Mouse (Mus musculus): Measurements from ENCODE around the gene H2-DMa. TPM values are rescaled to one million over a fixed set of nuclear protein-coding genes. Genes with fewer than 3 reads are reported as not detected.

H2-DMa gene
- polyA plus RNA-seq, 1 experiment: 10.5 TPM

DNA sequence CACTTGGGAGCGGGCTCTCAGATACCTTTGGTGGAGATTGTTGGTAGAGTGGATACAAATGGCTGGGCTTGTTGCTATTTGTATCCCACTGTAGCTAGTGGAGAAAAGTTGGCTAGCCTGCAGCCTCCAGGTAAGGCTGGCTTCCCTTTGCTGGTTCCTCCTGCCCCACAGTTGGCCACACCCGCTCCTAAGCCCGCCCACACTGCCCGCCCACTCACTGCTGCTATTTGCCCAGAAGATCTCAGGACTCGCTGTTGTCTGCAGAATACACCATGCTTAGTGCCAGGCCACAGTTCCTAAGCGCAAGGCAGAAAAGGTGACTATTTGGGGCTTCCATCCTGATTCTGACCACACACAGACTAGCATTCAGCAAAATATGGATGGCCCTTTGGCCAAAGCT is 8.1 kb downstream of the H2-DMa start:
- H3K27ac ChIP-seq (replicated peaks; ENCODE audit: low read depth, low read length): 0 out of 2 replicates have a peak overlapping the region, but pooled peaks have one; percentile 13
- H3K4me3 ChIP-seq (ENCODE audit: insufficient read depth, low read depth, low read length): no peak overlapping the region
- peaks cover 32% of the 10 kb centered on the region for H3K4me1 ChIP-seq (ENCODE audit: control insufficient read depth, insufficient read depth, insufficient read length, low read length)

DNA sequence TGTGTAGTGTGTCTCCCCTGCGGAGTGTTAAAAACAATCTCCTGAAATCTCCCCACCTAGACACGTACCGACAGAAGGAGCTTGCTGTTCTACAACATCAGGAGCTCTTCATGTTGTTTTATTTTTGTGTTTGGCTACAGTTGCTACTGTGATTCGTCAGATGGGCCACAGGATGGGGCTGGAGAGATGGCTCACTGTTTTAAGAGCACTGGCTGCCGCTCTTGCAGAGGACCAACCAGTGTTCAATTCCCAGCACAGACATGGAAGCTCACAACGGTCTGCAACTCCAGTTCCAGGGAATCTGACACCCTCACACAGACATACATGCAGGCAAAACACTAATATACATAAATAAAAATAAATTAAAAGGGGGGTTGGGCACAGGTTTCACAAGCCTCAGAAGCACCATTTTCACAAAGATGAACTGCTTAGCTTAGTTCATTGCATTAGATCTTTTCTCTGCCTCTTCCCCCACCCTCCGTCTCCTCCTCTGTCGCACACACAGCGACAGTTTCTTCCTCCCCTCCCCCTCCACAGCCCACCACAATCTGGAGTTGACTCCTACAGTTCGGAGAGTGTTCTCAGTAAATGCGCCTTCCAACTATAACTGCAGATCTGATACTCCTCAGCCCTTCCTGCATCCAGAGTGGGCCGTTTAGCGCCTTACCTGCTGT is 9.1 kb downstream of the H2-DMa start:
- Histone ChIP-seq H3K4me3 (ENCODE audit: insufficient read depth, low read depth, low read length) (no peak overlapping the region), H3K27ac (replicated peaks; ENCODE audit: low read depth, low read length) (no peak overlapping the region), H3K4me1 (ENCODE audit: control insufficient read depth, insufficient read depth, insufficient read length, low read length) (peaks cover 32% of the 10 kb centered on the region)

DNA sequence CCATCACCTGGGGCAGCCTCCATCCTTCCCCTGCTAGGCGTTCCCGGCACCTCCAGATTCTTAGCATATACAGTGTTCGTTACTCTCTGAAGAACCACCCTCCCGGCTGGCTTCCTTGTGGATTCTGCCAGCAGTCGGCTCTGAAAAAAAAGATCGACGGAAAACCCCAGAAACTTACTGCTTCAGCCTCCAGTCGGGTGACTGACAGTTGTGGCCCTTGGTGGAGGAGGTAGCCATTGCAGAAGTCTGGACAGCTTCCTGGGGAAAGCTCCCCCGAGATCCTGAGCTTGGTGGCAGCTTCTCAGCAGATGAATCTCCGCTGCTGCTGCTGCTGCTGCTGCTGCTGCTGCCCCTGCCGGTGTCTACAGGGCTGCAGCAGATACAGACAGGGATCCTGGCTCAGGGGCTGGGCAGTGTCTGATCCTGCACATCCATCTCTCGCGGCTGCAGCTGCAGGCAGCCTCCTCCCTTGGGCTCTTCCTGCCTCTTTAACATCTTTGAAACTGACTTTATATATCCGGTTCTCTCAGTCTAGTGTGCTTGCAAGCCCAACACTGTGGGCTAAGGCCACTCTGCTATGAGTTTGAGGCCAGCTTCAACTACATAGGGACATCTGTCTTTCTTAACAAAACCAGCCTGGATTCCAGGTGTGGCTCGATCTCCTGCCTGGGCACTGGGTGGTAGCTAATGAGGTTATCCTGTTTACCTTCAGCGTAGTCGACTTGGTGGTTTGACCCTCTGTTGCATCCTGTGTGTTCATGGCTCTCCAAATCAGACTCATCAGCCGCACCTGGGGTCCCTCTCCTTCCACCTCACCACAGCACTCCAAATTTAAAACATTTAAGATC is 9.8 kb downstream of the H2-DMa start:
- Histone ChIP-seq H3K4me3 (ENCODE audit: insufficient read depth, low read depth, low read length) (no peak overlapping the region), H3K27ac (replicated peaks; ENCODE audit: low read depth, low read length) (no peak overlapping the region)

DNA sequence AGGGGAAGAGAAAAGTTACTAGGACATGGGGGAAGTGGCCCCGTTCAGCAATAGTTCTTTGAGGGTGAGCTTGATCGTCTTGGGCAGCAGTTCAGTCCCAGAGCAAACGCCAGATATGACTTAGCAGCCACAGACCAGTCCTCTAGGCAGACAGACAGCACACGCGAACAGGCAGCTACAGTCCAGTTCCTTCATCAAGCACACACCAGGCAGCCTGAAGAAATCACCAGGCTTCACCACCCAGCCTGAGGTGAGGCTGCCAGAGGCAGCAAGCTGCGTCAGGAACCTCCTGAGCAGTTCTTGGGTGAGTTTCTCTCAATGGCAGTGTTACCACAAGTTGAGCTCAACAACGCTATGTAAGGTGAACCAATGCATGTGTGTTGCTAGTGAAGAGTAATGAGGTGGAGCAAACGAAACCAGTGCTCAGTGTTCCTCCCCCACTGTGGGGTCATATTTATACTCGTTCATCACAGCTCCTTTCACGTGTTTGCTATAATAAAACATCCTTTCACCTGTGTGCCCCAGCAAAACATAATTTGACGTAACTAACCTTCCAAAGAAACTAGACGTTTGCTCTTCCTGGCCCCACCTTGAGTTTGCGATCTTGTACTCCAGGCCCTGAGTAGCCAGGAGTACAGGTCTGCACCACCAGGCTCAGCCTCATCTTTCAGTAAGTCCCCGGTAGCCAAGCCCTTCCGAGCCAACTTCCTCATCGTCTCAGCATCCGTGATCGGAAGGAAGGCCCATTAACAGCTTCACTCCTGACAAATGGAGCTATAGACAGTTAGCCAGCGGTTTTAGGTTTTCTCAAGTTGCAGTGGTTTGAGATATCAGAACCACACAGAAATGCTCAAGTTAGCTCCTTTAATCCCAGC is 11.0 kb downstream of the H2-DMa start:
- Histone ChIP-seq H3K4me3 (ENCODE audit: insufficient read depth, low read depth, low read length) (no peak overlapping the region), H3K27ac (replicated peaks; ENCODE audit: low read depth, low read length) (no peak overlapping the region), H3K4me1 (ENCODE audit: control insufficient read depth, insufficient read depth, insufficient read length, low read length) (peaks cover 28% of the 10 kb centered on the region)

More for the DNA sequence above, 9.8 kb downstream of the H2-DMa start:
- peaks cover 28% of the 10 kb centered on the region for H3K4me1 ChIP-seq (ENCODE audit: control insufficient read depth, insufficient read depth, insufficient read length, low read length)

DNA sequence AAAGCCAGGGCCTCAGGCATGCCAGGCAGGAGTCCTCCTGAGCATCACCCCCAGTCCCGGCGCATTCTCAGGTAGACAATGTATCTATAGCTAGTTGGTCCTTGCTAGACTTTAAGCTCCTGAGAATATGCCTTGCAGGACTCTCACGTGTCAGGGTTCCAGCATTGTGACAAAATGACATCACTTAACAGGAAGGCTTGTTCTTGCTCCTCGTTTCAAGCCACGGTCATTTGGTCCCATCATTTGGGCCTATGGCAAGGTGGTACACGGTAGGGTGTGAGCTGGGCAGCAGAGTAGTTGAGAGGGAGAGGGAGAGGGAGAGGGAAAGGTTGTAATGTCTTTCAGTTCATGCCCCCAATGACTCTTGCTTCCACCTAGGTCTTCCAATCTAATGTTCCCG is 12.6 kb downstream of the H2-DMa start:
- peaks cover 23% of the 10 kb centered on the region for H3K4me1 ChIP-seq (ENCODE audit: control insufficient read depth, insufficient read depth, insufficient read length, low read length)
- H3K4me3 ChIP-seq (ENCODE audit: insufficient read depth, low read depth, low read length): no peak overlapping the region
- H3K27ac ChIP-seq (replicated peaks; ENCODE audit: low read depth, low read length): no peak overlapping the region

DNA sequence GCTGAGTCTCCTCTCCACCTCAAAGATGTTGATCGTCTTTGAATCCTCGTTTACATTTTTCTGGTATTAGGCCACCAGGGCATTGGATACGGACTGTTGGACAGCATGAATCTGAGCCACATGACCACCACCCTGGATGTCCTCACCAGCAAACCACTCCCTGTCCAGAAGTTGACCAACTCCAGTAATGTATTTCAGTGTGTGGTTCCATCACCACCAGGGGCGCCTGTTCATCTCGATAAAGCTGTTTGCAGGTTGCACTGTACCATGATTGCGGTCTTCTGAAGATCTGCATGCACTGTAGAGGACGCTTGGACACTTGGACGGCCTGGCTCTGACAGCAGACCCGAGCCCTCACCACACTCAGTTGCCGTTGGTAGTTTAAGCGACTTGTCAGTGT is 13.9 kb downstream of the H2-DMa start:
- H3K4me1 ChIP-seq (ENCODE audit: control insufficient read depth, insufficient read depth, insufficient read length, low read length): peaks cover 15% of the 10 kb centered on the region
- no peak overlapping the region for H3K27ac ChIP-seq (replicated peaks; ENCODE audit: low read depth, low read length)
- no peak overlapping the region for H3K4me3 ChIP-seq (ENCODE audit: insufficient read depth, low read depth, low read length)

DNA sequence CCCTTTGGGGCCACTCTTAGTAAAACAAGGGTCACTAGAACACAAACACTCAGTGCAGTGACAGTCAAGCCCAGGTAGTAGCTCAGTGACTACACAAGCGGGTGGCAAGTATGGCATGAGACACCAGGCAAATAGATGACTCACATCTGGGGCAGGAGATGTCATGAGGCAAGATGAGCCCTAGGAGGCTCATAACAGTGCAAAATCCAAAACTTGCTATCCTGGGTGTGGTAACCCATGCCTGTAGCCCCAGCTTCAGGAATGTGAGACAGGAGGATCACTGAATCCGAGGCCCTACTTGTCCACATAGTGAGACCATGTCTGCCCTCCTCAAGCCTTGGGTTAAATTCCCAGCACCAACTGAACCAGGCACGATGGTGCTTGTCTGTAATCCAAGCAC is 15.1 kb downstream of the H2-DMa start:
- no peak overlapping the region for H3K4me3 ChIP-seq (ENCODE audit: insufficient read depth, low read depth, low read length)
- no peak overlapping the region for H3K27ac ChIP-seq (replicated peaks; ENCODE audit: low read depth, low read length)
- H3K4me1 ChIP-seq (ENCODE audit: control insufficient read depth, insufficient read depth, insufficient read length, low read length): peaks cover 7% of the 10 kb centered on the region

DNA sequence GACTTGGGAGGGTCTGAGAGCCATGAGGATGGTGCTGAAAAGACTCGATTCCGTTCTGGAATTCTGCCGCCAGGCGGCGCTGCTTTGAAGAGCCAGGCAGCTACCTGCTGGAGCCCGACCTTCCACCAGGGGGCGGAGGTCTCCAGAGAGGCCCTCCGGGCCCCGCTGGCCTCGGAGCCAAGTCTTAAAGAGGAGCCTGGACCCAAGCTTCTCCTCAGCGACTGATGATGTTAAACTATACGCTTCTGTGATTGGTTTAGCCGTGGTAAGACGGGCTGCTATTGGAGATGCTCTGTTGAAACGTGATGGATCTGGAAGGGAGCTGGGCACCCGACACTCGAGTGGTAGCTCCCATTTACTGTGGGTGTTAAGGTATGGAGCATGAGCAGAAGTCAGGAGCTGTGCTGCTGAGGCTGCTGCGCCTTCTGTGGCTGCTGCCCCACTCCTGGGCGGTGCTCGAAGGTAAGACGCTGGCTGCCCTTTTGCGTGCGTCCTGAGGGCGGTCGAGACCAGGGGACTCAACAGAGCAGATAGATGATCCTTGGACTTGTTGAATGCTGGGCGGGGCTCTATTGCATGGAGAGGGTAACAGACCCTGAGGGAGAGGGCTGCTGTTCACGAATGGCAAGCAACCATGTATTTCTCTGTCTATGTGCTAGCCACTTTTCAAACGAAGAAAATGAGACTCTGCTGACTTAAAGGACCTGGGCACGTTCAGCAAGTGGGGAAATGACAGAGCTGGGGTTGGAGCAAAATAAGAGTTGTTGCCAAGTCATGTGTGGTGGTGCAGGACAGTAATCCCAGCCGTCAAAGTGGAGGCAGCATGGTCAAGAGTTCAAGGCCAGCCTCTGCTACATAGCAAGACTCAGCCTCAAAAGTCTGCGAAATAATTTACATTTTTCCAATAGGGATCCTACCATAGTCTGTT is 16.2 kb downstream of the H2-DMa start:
- H3K27ac ChIP-seq (replicated peaks; ENCODE audit: low read depth, low read length): no peak overlapping the region; the same call in 1 of the 2 replicates
- peak overlapping the region; percentile 53 for H3K4me3 ChIP-seq (ENCODE audit: insufficient read depth, low read depth, low read length)
- no peaks in the 10 kb centered on the region for H3K4me1 ChIP-seq (ENCODE audit: control insufficient read depth, insufficient read depth, insufficient read length, low read length)

DNA sequence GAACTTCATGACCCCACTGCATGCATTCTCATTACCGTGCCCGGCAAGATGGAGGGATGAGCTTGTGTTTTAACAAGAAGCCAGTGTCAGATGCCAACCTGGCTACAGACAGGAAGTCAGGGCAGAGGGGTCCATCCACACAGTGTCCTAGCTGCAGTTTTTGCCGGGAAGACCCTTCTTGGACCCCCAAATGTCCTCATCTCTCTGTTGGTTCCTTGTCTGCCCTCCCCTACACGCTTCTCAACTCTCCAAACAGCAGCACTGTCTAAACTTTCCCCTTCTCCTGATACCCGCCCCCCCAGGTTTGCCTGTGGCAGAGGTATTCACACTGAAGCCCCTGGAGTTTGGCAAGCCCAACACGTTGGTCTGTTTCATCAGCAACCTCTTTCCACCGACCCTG is 18.3 kb downstream of the H2-DMa start:
- no peak overlapping the region for H3K27ac ChIP-seq (replicated peaks; ENCODE audit: low read depth, low read length)
- no peaks in the 10 kb centered on the region for H3K4me1 ChIP-seq (ENCODE audit: control insufficient read depth, insufficient read depth, insufficient read length, low read length)
- H3K4me3 ChIP-seq (ENCODE audit: insufficient read depth, low read depth, low read length): no peak overlapping the region

DNA sequence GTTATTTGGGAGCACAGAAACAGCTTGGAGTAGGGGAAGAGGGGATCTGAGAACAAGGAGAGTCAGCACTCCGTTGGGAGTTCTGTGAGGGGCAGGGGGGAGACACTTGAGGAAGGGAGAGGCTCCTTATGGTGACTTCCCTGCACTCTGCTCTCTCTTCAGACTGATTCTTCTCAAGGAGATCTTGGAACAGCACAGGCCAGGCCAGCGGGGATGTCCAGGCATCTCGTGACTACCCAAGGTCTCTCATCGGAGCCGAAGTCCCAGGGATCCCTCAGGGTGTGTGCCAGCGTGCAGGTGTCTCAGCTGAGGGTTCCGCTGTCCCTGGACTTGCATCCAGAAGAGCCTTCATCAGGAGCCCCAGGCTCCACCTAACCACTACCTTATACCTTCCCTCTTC is 19.3 kb downstream of the H2-DMa start:
- Histone ChIP-seq H3K27ac (replicated peaks; ENCODE audit: low read depth, low read length) (no peak overlapping the region), H3K4me1 (ENCODE audit: control insufficient read depth, insufficient read depth, insufficient read length, low read length) (no peaks in the 10 kb centered on the region), H3K4me3 (ENCODE audit: insufficient read depth, low read depth, low read length) (no peak overlapping the region)

DNA sequence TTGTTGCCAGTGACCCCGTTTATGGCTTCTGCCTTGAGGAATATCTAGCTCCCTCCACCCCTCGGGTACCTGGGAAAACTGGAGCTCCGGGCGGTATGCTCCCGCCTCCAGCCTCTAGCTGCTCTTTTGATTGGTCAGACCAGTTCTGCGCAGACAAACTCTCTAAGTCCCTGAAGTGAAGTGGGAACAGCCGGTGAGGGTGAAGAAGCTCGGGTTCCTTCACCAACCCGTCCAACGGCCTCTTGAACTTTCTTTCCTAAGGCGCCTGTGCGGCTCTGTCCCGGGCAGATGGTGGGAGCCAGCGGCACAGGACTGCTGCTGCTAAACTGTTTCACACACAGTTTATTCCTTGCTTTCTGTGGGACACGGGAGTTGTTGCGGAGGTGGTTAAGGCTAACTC is 20.1 kb downstream of the H2-DMa start:
- H3K4me3 ChIP-seq (ENCODE audit: insufficient read depth, low read depth, low read length): peak overlapping the region; percentile 30
- peak overlapping the region; percentile 39; the same call in 1 of the 2 replicates for H3K27ac ChIP-seq (replicated peaks; ENCODE audit: low read depth, low read length)
- H3K4me1 ChIP-seq (ENCODE audit: control insufficient read depth, insufficient read depth, insufficient read length, low read length): no peaks in the 10 kb centered on the region

DNA sequence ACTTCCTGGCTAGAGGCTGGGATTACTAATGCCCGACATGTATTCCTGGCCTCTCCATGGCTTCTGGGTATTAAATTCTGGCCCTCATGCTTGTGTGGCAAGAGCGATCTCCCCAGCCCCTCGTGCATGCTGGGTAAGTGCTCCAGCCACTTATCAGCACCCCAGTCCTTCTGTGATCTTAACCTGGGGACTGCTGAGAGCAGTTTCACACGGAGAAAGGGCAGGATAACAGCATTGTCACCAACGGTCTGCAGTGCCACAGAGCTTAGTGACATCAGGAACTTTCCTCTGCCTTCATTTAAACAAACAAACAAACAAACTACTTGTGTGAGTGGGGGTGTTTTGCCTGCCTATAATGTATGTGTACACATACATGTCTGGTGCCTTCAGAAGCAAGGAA is 20.9 kb downstream of the H2-DMa start:
- Histone ChIP-seq H3K4me1 (ENCODE audit: control insufficient read depth, insufficient read depth, insufficient read length, low read length) (no peaks in the 10 kb centered on the region), H3K27ac (replicated peaks; ENCODE audit: low read depth, low read length) (no peak overlapping the region), H3K4me3 (ENCODE audit: insufficient read depth, low read depth, low read length) (no peak overlapping the region)

DNA sequence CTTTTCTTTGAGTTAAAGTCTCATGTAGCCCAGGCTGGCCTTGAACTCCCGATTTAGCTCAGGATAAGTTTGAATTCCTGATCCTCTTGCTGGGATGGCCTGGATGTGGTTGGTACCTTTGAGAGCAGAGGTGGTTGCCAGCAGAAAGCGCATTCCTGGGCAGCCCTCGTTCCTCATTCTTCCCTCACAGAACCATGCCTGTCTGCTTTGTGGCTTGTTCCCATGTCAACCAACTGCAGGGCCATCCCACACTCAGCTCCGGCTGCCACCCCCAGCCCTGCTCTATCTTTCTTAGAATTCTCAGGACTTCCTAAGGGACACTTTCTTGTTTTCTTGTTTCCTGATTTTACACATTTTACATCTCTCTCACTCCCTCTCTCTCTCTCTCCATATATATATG is 22.1 kb downstream of the H2-DMa start:
- no peaks in the 10 kb centered on the region for H3K4me1 ChIP-seq (ENCODE audit: control insufficient read depth, insufficient read depth, insufficient read length, low read length)
- H3K4me3 ChIP-seq (ENCODE audit: insufficient read depth, low read depth, low read length): no peak overlapping the region
- no peak overlapping the region for H3K27ac ChIP-seq (replicated peaks; ENCODE audit: low read depth, low read length)

DNA sequence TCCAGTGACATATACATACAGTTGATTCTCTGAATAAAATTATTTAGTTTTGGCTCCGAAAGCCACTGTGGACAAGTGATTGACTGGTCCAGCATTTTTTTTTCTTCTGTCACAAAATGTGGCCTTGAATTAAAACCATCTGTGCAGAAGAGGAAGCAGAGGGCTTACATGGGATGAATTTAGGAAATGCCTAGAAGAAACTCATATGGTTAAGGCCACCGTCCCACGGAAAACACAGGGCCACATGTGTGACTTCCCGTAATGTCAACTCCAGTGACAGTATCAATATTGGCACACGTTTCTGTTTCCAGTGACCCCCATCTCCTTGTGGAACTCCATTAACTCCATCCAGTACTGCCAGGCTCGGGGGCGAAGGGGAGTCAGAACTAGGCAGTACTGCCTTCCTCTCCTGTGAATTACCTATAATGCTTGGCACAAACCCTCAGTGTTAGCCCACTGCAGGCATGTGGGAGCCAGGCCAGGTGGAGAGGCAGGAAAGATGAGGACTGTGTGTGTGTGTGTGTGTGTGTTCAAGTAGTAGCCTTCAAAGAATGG is 23.2 kb downstream of the H2-DMa start:
- Histone ChIP-seq H3K27ac (replicated peaks; ENCODE audit: low read depth, low read length) (peak overlapping the region; percentile 66), H3K4me3 (ENCODE audit: insufficient read depth, low read depth, low read length) (0 out of 2 replicates have a peak overlapping the region, but pooled peaks have one; percentile 3)

More for the DNA sequence above, 23.2 kb downstream of the H2-DMa start:
- no peaks in the 10 kb centered on the region for H3K4me1 ChIP-seq (ENCODE audit: control insufficient read depth, insufficient read depth, insufficient read length, low read length)
